8 mouse cellular contexts compared by ENCODE assay signal in the genomic region with DNA sequence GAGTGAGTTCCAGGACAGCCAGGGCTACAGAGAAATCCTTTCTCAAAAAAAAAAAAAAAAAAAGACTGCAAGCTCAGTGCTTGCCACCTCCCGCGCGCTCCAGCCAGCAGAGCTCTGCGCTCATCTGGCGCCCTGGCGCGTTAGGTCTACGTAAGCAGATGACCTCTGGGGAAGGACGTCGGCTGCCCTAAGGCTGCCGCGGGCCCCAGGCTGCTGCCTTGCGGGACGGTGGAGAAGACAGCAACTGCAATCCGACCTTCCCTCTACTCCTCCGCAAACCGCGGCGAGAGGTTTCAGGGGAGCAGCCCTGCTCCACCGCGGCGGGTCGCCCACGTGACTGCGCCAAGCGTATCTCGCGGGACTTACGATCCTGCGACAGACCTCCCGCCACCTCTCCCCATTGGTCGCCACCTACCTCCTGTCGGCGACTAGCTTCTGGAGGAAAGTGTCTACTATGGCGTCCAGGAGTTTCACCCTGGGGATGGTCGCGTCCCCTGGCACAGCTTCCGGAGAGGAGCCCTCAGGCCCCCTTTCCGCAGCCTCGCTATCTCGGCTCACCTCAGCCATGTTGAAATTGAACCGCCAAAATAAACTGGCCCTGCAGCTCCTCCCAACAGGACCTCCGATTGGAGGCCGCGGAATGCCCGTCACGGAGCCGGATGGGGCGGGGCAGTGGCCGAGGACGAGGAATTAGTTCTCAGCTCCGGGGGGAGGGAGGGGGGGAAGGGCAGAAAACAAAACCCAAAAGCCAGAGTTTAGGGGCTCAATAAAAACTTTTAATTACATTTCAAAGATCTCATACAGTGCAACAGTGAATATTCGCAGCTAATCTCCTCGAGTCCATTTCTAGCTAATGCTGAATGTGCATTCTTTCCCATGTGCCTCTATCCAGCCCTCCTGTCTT. TPM values are rescaled to one million over a fixed set of nuclear protein-coding genes. Genes with fewer than 3 reads are reported as not detected.
DNase-seq lines count a peak whose midpoint lies in the region; ATAC-seq lines count a peak whose summit lies in the region.

A gene (minus strand): TSS at position 591 of the 904 bp plus-strand sequence.

- WGBS in hindbrain, embryonic 15.5 days: under 1% methylated on average over 54 of the region's 54 CpGs

- peak within 1 kb of the TSS; percentile 84 for H3K27ac ChIP-seq in hindbrain, embryonic 15.5 days (replicated peaks)

- peak within 1 kb of the TSS; percentile 66 for H3K4me2 ChIP-seq in hindbrain, embryonic 15.5 days

- peak within 1 kb of the TSS; percentile 62 for H3K9ac ChIP-seq in hindbrain, embryonic 15.5 days

- peaks cover 21% of the 10 kb centered on the region for H3K4me1 ChIP-seq in hindbrain, embryonic 15.5 days (replicated peaks)

- DNase-seq in T-cell, adult 2 months (ENCODE audit: low spot score): peak; percentile 92
- peak; percentile 84 to 91 for DNase-seq in cerebellum, postnatal 36 days
- DNase-seq in frontal cortex, postnatal 36 days (ENCODE audit: low spot score in 2 of 2): peak; percentile 89 to 93
- peak; percentile 89 for DNase-seq in left cerebral cortex, adult 11 months (ENCODE audit: low spot score)
- DNase-seq in lung, postnatal 4 days: peak; percentile 95 to 96
- peak; percentile 76 for DNase-seq in retina, postnatal 7 days (ENCODE audit: low read depth, low spot score)
- DNase-seq in urinary bladder, adult 2 months (ENCODE audit: low spot score): peak; percentile 85

- no peaks in the 10 kb centered on the region for H3K27me3 ChIP-seq in hindbrain, embryonic 15.5 days

- H3K4me3 ChIP-seq in hindbrain, embryonic 15.5 days: peak within 1 kb of the TSS; percentile 58

- H3K36me3 ChIP-seq in hindbrain, embryonic 15.5 days: peaks cover 27% of the 10 kb centered on the region

- H3K9me3 ChIP-seq in hindbrain, embryonic 15.5 days: no peaks in the 10 kb centered on the region

- ATAC-seq in hindbrain, embryonic 15.5 days (ENCODE audit: low FRiP score, low read depth): peak; percentile 92

RNA-seq across cellular contexts. Expression of the gene that starts here (rescaled TPM):
- 28.8 and 35.4 TPM in 2 replicates for polyA plus RNA-seq in hindbrain, embryonic 15.5 days (2015; fragmentation: Nextera tagmentation; extraction: Ambion mirVana)
- 25.4 and 27.2 TPM in 2 replicates for polyA plus RNA-seq in urinary bladder, adult 2 months (2012; rRNA removed)

Comparison
In these comparisons a context has a peak if more than half of its experiments do, and no peak if none do; other contexts are left out.
1. Peak in every context shown above with its lines: DNase-seq, ATAC-seq, H3K4me3 ChIP-seq and H3K27ac ChIP-seq.